Mouse (Mus musculus): Measurements from ENCODE around the gene Atp4b. TPM values are rescaled to one million over a fixed set of nuclear protein-coding genes. Genes with fewer than 3 reads are reported as not detected.
"Not testable (repeated sequence)": the region's sequence is repeated elsewhere in the genome, so short reads cannot be mapped to it uniquely, and the experiment has no call there.

Gene Atp4b
- total RNA-seq, 2 experiments from 2014 or later = not detected

GRCm38 (mm10) chr8:13382536-13382935, 14.1 kb downstream of the Atp4b start:
- no peak for DNase-seq

- no peak for DNase-seq
Measured at GRCm38 (mm10) chr8:13381630-13382029, 15.0 kb downstream of the Atp4b start.

- DNase-seq = no peak
Measured at GRCm38 (mm10) chr8:13373151-13373662, 23.4 kb downstream of the Atp4b start.

- DNase-seq = no peak
Measured at GRCm38 (mm10) chr8:13361865-13362264, 34.8 kb downstream of the Atp4b start.

- DNase-seq = no peak
Measured at GRCm38 (mm10) chr8:13360213-13360612, 36.4 kb downstream of the Atp4b start.

- DNase-seq = peak; percentile 76
Measured at GRCm38 (mm10) chr8:13356681-13357080, 39.9 kb downstream of the Atp4b start.

- DNase-seq = no peak
Measured at GRCm38 (mm10) chr8:13356221-13356620, 40.4 kb downstream of the Atp4b start.

- DNase-seq = no peak
Measured at GRCm38 (mm10) chr8:13353883-13354282, 42.7 kb downstream of the Atp4b start.

GRCm38 (mm10) chr8:13353155-13353833, 43.3 kb downstream of the Atp4b start:
- no peak for DNase-seq

GRCm38 (mm10) chr8:13352601-13353000, 44.0 kb downstream of the Atp4b start:
- no peak for DNase-seq

- DNase-seq = no peak
Measured at GRCm38 (mm10) chr8:13351593-13351992, 45.0 kb downstream of the Atp4b start.

GRCm38 (mm10) chr8:13350052-13350451, 46.6 kb downstream of the Atp4b start:
- DNase-seq = no peak

GRCm38 (mm10) chr8:13343134-13343533, 53.5 kb downstream of the Atp4b start:
- DNase-seq = no peak

- no peak for DNase-seq
Measured at GRCm38 (mm10) chr8:13342340-13342739, 54.3 kb downstream of the Atp4b start.

GRCm38 (mm10) chr8:13340650-13341049, 56.0 kb downstream of the Atp4b start:
- DNase-seq = no peak

GRCm38 (mm10) chr8:13339646-13339990, 57.0 kb downstream of the Atp4b start:
- no peak for DNase-seq

- DNase-seq = peak; percentile 27
Measured at GRCm38 (mm10) chr8:13338901-13339645, 57.6 kb downstream of the Atp4b start.

GRCm38 (mm10) chr8:13338255-13338860, 58.3 kb downstream of the Atp4b start, which contains the start of gene Tfdp1:
Gene Tfdp1 (plus strand): TSS chr8:13338751.
- peak; percentile 81 for DNase-seq

- DNase-seq = no peak
Measured at GRCm38 (mm10) chr8:13337678-13338077, 58.9 kb downstream of the Atp4b start.

GRCm38 (mm10) chr8:13337245-13337644, 59.4 kb downstream of the Atp4b start:
- not testable (repeated sequence) for DNase-seq
